Mouse (Mus musculus) olfactory bulb, adult 2 months (tissue): ENCODE results near the gene Xpnpep2. TPM values are rescaled to one million over a fixed set of nuclear protein-coding genes. Genes with fewer than 3 reads are reported as not detected.

Experiments
- H3K27ac ChIP-seq: fragments of 200-500 bp; 2 replicates; pipeline ENCODE4 v1.5.1; 2012; ENCODE audit warnings: low read depth, low read length; ENCODE audit not compliant: insufficient read depth
- H3K4me1 ChIP-seq: fragments of 200-500 bp; 2 replicates; pipeline ENCODE4 v1.6.1; 2012; ENCODE audit warnings: low read length; ENCODE audit not compliant: control insufficient read depth, insufficient read depth
- H3K4me3 ChIP-seq: fragments of 200-500 bp; 2 replicates; pipeline ENCODE4 v1.5.1; 2012; ENCODE audit warnings: mild to moderate bottlenecking, low read depth, low read length, moderate library complexity; ENCODE audit not compliant: insufficient read depth
- CTCF ChIP-seq: fragments of 200-500 bp; IDR thresholded peaks from 2 replicates; pipeline ENCODE4 v1.5.1; 2012; ENCODE audit warnings: low read depth, mild to moderate bottlenecking, low read length, moderate library complexity; ENCODE audit not compliant: insufficient read depth
- POLR2A ChIP-seq: fragments of 200-500 bp; IDR thresholded peaks from 2 replicates; pipeline ENCODE4 v1.6.1; 2012; ENCODE audit warnings: mild to moderate bottlenecking, low read depth, low read length, moderate library complexity; ENCODE audit not compliant: insufficient read depth
- WGBS: fragments of 180-500 bp; shearing (Covaris S2); methylation state at CpG from one replicate; pipeline ENCODE4 v1.1.7; 2018; 5-methylcytosine and 5-hydroxymethylcytosine counted together
- polyA plus RNA-seq: library from polyadenylated mRNA; stranded (reverse); fragments of >200 nt; gene quantifications from 2 replicates; pipeline ENCODE4 v1.2.4, GENCODE M21; 2012; ENCODE audit warnings: low replicate concordance; ENCODE audit not compliant: missing spikeins, insufficient read depth, insufficient read length

Xpnpep2 gene
- polyA plus RNA-seq, 1 experiment = not detected

DNA sequence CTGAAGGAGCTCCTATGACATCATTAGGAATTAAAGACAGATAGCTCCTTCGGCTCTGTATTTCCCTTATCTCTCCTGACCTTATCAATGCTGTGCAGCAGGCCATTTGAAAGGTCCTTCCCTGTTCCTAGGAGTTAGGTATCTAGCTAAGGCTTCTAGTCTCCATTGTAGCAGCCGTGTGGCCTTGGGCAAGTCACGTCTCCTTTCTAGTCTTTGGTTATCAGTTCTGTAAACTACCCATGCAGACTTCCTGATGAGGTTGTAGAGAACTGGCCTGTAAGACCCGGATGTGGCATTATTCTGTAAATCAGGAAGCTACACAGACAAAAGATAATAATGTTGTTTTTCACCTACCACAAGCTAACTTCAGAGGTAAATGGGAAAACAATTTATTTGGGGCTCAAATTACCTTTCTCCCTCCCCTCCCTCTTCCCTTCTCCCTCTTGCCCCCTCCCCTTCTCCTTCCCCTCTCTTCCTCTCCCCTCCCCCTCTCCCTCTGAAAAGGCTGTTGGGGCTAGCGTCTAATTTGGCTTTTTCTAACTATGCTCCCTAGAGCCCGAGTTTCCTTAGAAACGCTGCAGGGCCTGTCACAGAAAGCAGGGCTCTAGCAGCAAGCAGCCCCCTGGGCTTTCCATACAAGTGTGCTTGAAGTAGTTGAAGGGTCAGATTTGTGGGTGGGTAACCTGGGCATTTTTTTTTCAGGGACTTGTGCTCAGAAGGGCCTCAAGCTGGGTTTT is 30.2 kb downstream of the Xpnpep2 start:
- no peak for TF ChIP-seq POLR2A
- TF ChIP-seq CTCF = no peak

GRCm38 (mm10) chrX:48139368-48140285 is 31.1 kb downstream of the Xpnpep2 start:
- Histone ChIP-seq H3K4me1 (peaks cover 3% of the 10 kb centered on the region; the same call in 1 of the 2 replicates), H3K4me3 (no peak overlapping the region), H3K27ac (no peak overlapping the region)
- 43% methylated on average over 14 of the region's 14 CpGs for WGBS
- TF ChIP-seq POLR2A = no peak

More for the DNA sequence above, 30.2 kb downstream of the Xpnpep2 start:
- H3K4me3 ChIP-seq = no peak overlapping the region
- 50% methylated on average over 7 of the region's 7 CpGs for WGBS
- peaks cover 3% of the 10 kb centered on the region; the same call in 1 of the 2 replicates for H3K4me1 ChIP-seq
- H3K27ac ChIP-seq = no peak overlapping the region

DNA sequence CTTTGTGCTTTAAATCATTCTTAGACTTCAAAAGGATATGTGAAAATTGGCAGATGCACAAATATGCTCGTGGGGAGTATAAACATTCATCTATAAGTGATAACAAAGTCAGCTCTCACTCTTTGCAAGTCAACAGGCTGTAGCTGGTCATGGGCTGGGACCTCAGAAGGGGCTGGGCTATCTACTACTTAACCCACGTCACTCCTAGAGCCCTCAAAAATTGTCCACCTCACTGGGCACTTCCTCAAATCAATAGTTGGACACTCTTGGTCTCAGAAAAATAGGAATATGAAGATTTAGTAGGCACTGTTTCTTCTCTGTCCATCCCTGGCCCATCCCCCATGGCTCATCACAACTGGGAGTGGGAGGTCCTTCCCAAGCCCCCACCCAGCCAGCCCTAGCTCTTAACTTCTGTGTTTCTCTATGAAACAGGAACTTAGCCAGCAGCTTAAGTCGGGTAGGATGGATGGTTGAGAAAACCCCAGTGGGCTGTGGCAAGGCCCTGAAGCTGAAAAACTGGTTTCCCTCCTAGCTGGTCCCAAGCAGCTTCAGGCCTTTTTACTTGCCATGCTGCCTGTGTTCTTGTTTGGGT is 31.9 kb downstream of the Xpnpep2 start:
- TF ChIP-seq POLR2A (no peak), CTCF (no peak)
- Histone ChIP-seq H3K4me3 (no peak overlapping the region), H3K27ac (no peak overlapping the region), H3K4me1 (peaks cover 3% of the 10 kb centered on the region; the same call in 1 of the 2 replicates)
- WGBS = 69% methylated on average over 3 of the region's 3 CpGs

DNA sequence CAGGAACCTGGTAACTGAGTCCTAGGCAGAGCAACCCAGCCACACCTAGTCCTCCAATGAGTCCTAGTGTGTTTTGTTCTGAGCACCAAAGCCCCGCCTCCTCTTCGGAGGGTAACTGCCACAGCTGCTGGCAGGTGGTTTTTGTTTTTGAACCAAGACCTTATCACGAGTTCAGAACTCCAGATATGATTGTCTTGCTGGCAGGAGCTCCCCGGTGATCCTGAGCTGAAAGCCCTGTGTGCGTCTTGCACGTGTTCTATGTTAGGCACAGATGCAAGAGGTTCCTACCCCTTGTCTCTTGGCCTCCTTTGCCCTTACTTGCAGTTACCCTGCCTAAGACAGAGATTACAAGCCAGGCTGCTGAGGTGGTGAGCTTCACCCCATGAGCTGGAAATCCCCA is 33.0 kb downstream of the Xpnpep2 start:
- Histone ChIP-seq H3K4me1 (peaks cover 3% of the 10 kb centered on the region; the same call in 1 of the 2 replicates), H3K27ac (no peak overlapping the region), H3K4me3 (no peak overlapping the region)
- WGBS = 83% methylated on average over 6 of the region's 6 CpGs
- TF ChIP-seq POLR2A (no peak), CTCF (no peak)

- WGBS = 64% methylated on average over 26 of the region's 26 CpGs
- Histone ChIP-seq H3K27ac (no peak overlapping the region), H3K4me3 (no peak overlapping the region), H3K4me1 (peaks cover 3% of the 10 kb centered on the region; the same call in 1 of the 2 replicates)
- TF ChIP-seq POLR2A (no peak), CTCF (no peak)
These were observed 35.1 kb downstream of the Xpnpep2 start for GRCm38 (mm10) chrX:48143415-48144335.

DNA sequence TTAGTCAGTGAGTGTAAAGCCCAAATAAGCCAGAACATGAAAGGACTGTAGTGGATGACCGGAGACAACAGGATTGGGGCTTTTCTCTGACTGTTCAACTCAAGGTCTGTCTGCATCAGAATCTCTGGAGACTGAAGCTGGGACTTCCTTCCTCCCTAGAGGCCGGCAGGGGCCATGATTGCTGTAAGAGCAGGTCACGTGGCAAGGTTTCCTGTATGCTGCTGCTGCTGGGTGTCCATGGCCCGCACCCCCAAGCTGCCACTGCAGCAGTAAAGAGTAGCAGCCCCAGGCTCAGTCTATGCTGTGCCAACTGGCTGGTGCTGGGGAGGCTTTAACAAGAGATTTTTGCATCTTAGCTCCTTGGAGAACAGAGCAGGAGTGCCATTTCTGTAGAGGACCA is 37.7 kb downstream of the Xpnpep2 start, which contains the start of gene Sash3:
Sash3 (plus strand) TSS at position 175 of the 400 bp plus-strand sequence.
- no peak for TF ChIP-seq POLR2A
- TF ChIP-seq CTCF = no peak
- H3K27ac ChIP-seq = no peak within 1 kb of the TSS
- no peaks in the 10 kb centered on the region for H3K4me1 ChIP-seq
- 84% methylated on average over 4 of the region's 4 CpGs for WGBS
- H3K4me3 ChIP-seq = no peak within 1 kb of the TSS

- WGBS = 81% methylated on average over 2 of the region's 2 CpGs
- no peak for TF ChIP-seq CTCF
- no peak for TF ChIP-seq POLR2A
- Histone ChIP-seq H3K27ac (no peak overlapping the region), H3K4me3 (no peak overlapping the region), H3K4me1 (no peaks in the 10 kb centered on the region)
These were observed 38.7 kb downstream of the Xpnpep2 start for GRCm38 (mm10) chrX:48147226-48147625.

DNA sequence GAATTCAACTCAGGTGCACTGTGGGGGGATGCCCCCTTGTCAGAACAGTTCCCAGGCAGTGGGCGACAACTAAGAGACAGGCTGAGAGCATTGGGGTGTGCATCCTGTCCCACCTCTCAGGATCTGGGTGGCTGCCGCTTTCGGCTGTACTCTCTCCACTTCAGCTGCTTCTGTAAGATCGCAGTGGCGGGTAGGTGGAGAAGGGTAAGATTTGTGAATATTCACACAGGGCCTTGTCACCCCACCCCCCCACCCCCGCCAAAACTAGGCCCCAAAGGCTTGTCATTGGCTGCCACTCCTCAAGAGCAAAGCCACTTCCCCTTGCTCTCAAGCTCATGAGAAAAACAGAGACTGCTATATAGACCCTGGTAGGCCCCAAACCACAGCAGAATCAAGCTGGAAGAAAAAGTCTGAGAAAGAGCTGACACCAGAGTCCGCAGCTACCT is 39.2 kb downstream of the Xpnpep2 start:
- Histone ChIP-seq H3K4me1 (no peaks in the 10 kb centered on the region), H3K4me3 (no peak overlapping the region), H3K27ac (no peak overlapping the region)
- TF ChIP-seq POLR2A (no peak), CTCF (no peak)
- 94% methylated on average over 7 of the region's 7 CpGs for WGBS
